22 mouse cellular contexts compared by ENCODE assay signal in genomic region chr10:12583473-12583872, GRCm38 (mm10).
A peak's percentile ranks its signal among the peaks of the same experiment; 100 is the strongest.
DNase-seq lines count a peak whose midpoint lies in the region; ATAC-seq and TF ChIP-seq lines count a peak whose summit lies in the region.
"Had no signal": no experiment of that assay in that cellular context is flagged by ENCODE, and none has a peak within 500 bp of the region (broad histone marks: within the 10 kb centered on the region; RNA-seq: fewer than 3 reads in every experiment).

No protein-coding gene starts in this region.

- H3K4me2 ChIP-seq in lung, postnatal 0 days (replicated peaks; ENCODE audit: low read depth, low read length) = no peak overlapping the region
- H3K4me2 ChIP-seq in stomach, postnatal 0 days (replicated peaks; ENCODE audit: low read depth) = no peak overlapping the region
- no peak overlapping the region for H3K4me2 ChIP-seq in heart, embryonic 12.5 days
- H3K4me2 ChIP-seq: embryonic facial prominence, embryonic 13.5 days; forebrain, embryonic 15.5 days; heart, embryonic 11.5 days; hindbrain, embryonic 15.5 days; limb, embryonic 13.5 days had no signal

- WGBS in kidney, adult 2 months = over 99% methylated on average over 3 of the region's 3 CpGs
- 97% methylated on average over 3 of the region's 3 CpGs for WGBS in lung, postnatal 0 days
- WGBS in lung, adult 2 months = 93% methylated on average over 3 of the region's 3 CpGs
- 93% methylated on average over 3 of the region's 3 CpGs for WGBS in stomach, postnatal 0 days
- 92% methylated on average over 3 of the region's 3 CpGs for WGBS in heart, embryonic 12.5 days

- POLR2A ChIA-PET in Patski (lab: Charles Lee) = no interaction called here

- H3K4me3 ChIP-seq in kidney, adult 2 months (ENCODE audit: insufficient read depth, low read depth, low read length) = no peak overlapping the region
- no peak overlapping the region for H3K4me3 ChIP-seq in lung, postnatal 0 days (ENCODE audit: low read depth, low read length)
- H3K4me3 ChIP-seq in lung, adult 2 months (replicated peaks; ENCODE audit: extremely low read depth, low read depth, low read length) = no peak overlapping the region
- no peak overlapping the region for H3K4me3 ChIP-seq in stomach, postnatal 0 days (ENCODE audit: low read depth, low read length)
- no peak overlapping the region for H3K4me3 ChIP-seq in heart, embryonic 12.5 days
- H3K4me3 ChIP-seq: embryonic facial prominence, embryonic 13.5 days; forebrain, embryonic 15.5 days; hindbrain, embryonic 15.5 days; limb, embryonic 13.5 days had no signal

- H3K4me1 ChIP-seq in kidney, adult 2 months (ENCODE audit: control insufficient read depth, insufficient read depth, low read length) = no peaks in the 10 kb centered on the region; the same call in 1 of the 2 replicates
- no peaks in the 10 kb centered on the region for H3K4me1 ChIP-seq in lung, postnatal 0 days (ENCODE audit: insufficient read depth, low read depth, low read length)
- no peaks in the 10 kb centered on the region for H3K4me1 ChIP-seq in lung, adult 2 months (ENCODE audit: control insufficient read depth, insufficient read depth, low read length)
- 0 out of 2 replicates have a peak, but pooled peaks cover 2% of the 10 kb centered on the region for H3K4me1 ChIP-seq in stomach, postnatal 0 days (replicated peaks; ENCODE audit: control insufficient read depth, insufficient read depth)
- 0 out of 2 replicates have a peak, but pooled peaks cover 6% of the 10 kb centered on the region for H3K4me1 ChIP-seq in heart, embryonic 12.5 days (replicated peaks)
- H3K4me1 ChIP-seq: hindbrain, embryonic 15.5 days had no signal

- H3K36me3 ChIP-seq in kidney, adult 2 months (ENCODE audit: control insufficient read depth, insufficient read depth, low read length) = no peaks in the 10 kb centered on the region
- no peaks in the 10 kb centered on the region for H3K36me3 ChIP-seq in lung, postnatal 0 days (ENCODE audit: insufficient read depth, low read length)
- no peaks in the 10 kb centered on the region for H3K36me3 ChIP-seq in stomach, postnatal 0 days (ENCODE audit: control insufficient read depth, insufficient read depth, low read length)
- H3K36me3 ChIP-seq in heart, embryonic 12.5 days = no peaks in the 10 kb centered on the region
- H3K36me3 ChIP-seq: embryonic facial prominence, embryonic 13.5 days; forebrain, embryonic 15.5 days; hindbrain, embryonic 15.5 days; limb, embryonic 13.5 days had no signal

- 0 out of 2 replicates have a peak, but pooled peaks have one; percentile 19 for TF ChIP-seq CTCF in kidney, adult 2 months (conservative IDR thresholded peaks at IDR 0.05; ENCODE audit: insufficient read depth, insufficient read length, low read depth, low read length)
- TF ChIP-seq CTCF in lung, postnatal 0 days (IDR thresholded peaks at IDR 0.05) = peak; percentile 37
- no peak for TF ChIP-seq CTCF in lung, adult 2 months (IDR thresholded peaks at IDR 0.05; ENCODE audit: insufficient read depth, low read length)
- TF ChIP-seq CTCF in Patski (IDR thresholded peaks at IDR 0.05) = peak; percentile 36
- peak; percentile 42 for TF ChIP-seq CTCF in stomach, postnatal 0 days (IDR thresholded peaks at IDR 0.05; ENCODE audit: low read depth)

- in situ Hi-C loops in Patski (cut with MboI; ENCODE audit: low pct_unique_long_range_greater_than_20kb) = no loop called here

- no peaks in the 10 kb centered on the region for H3K27me3 ChIP-seq in kidney, adult 2 months (replicated peaks; ENCODE audit: control insufficient read depth, insufficient read depth, low read length)
- no peaks in the 10 kb centered on the region for H3K27me3 ChIP-seq in lung, postnatal 0 days (replicated peaks; ENCODE audit: insufficient read depth, low read length)
- no peaks in the 10 kb centered on the region for H3K27me3 ChIP-seq in Patski
- H3K27me3 ChIP-seq in stomach, postnatal 0 days (ENCODE audit: control insufficient read depth, insufficient read depth, low read length) = no peaks in the 10 kb centered on the region
- H3K27me3 ChIP-seq in heart, embryonic 12.5 days (replicated peaks) = no peaks in the 10 kb centered on the region
- H3K27me3 ChIP-seq: embryonic facial prominence, embryonic 13.5 days; forebrain, embryonic 15.5 days; hindbrain, embryonic 15.5 days; limb, embryonic 13.5 days had no signal

- CTCF ChIA-PET in Patski (lab: Charles Lee) = interaction anchor here (1.0 to 1.7 kb wide), 2 partner anchors 13 to 21 kb away, joined by 3 to 4 read pairs; no protein-coding TSS in a partner anchor

- no peak overlapping the region for H3K9ac ChIP-seq in lung, postnatal 0 days (replicated peaks; ENCODE audit: low read depth)
- H3K9ac ChIP-seq in stomach, postnatal 0 days (ENCODE audit: low read length) = no peak overlapping the region
- H3K9ac ChIP-seq in heart, embryonic 12.5 days = no peak overlapping the region
- H3K9ac ChIP-seq: embryonic facial prominence, embryonic 13.5 days; forebrain, embryonic 15.5 days; hindbrain, embryonic 15.5 days; limb, embryonic 13.5 days had no signal

- no peak overlapping the region for H3K27ac ChIP-seq in kidney, adult 2 months (ENCODE audit: insufficient read depth, low read depth, low read length)
- H3K27ac ChIP-seq in lung, postnatal 0 days (ENCODE audit: low read length) = no peak overlapping the region
- no peak overlapping the region for H3K27ac ChIP-seq in stomach, postnatal 0 days (replicated peaks)
- H3K27ac ChIP-seq in heart, embryonic 12.5 days (ENCODE audit: poor library complexity, severe bottlenecking) = no peak overlapping the region
- H3K27ac ChIP-seq: embryonic facial prominence, embryonic 13.5 days; forebrain, embryonic 15.5 days; hindbrain, embryonic 15.5 days; limb, embryonic 13.5 days had no signal

- no peak for TF ChIP-seq EP300 in lung, postnatal 0 days (IDR thresholded peaks at IDR 0.05)
- no peak for TF ChIP-seq EP300 in stomach, postnatal 0 days (optimal IDR thresholded peaks at IDR 0.05)

- TF ChIP-seq POLR2A in kidney, adult 2 months (IDR thresholded peaks at IDR 0.05; ENCODE audit: low read depth, low read length) = no peak
- TF ChIP-seq POLR2A in lung, adult 2 months (IDR thresholded peaks at IDR 0.05; ENCODE audit: borderline replicate concordance, extremely low read depth, low read depth, low read length) = no peak

- no peak for DNase-seq in kidney, adult 2 months
- DNase-seq in kidney, adult 8-10 months = no peak
- no peak for DNase-seq in lung, postnatal 0 days (ENCODE audit: low spot score)
- no peak for DNase-seq in lung, adult 2 months
- DNase-seq in Patski (ENCODE audit: low read depth, low spot score) = no peak
- no peak for DNase-seq in stomach, postnatal 0 days (ENCODE audit: low spot score)
- DNase-seq: adrenal gland, postnatal 14 days; cerebellum, adult 11 months; cerebellum, postnatal 10 days; kidney, adult 18-20 months; kidney, postnatal 36 days; layer of hippocampus, adult 9-11 months; lung, postnatal 36 days; retina, postnatal 1 day; right cerebral cortex, postnatal 4 days had no signal

- no peak for ATAC-seq in lung, postnatal 0 days
- no peak for ATAC-seq in Patski
- ATAC-seq in stomach, postnatal 0 days (ENCODE audit: low FRiP score, low TSS enrichment) = no peak
- no peak for ATAC-seq in heart, embryonic 12.5 days (ENCODE audit: insufficient number of reproducible peaks, low FRiP score)
- ATAC-seq: activated CD4-positive, CD25-positive, alpha-beta regulatory T cell, adult 4 months; forebrain, embryonic 15.5 days had no signal

- no peaks in the 10 kb centered on the region for H3K9me3 ChIP-seq in lung, postnatal 0 days (ENCODE audit: low read length)
- H3K9me3 ChIP-seq in stomach, postnatal 0 days (ENCODE audit: control insufficient read depth, low read length) = no peaks in the 10 kb centered on the region
- H3K9me3 ChIP-seq in heart, embryonic 12.5 days (replicated peaks) = no peaks in the 10 kb centered on the region
- H3K9me3 ChIP-seq: forebrain, embryonic 15.5 days; hindbrain, embryonic 15.5 days; limb, embryonic 13.5 days had no signal
